Mouse (Mus musculus): ENCODE measurements around the gene St6gal1.

- no peak for TF ChIP-seq POLR2A (IDR thresholded peaks at IDR 0.05; ENCODE audit: insufficient read length, low read depth)
- no peak for TF ChIP-seq MAX (IDR thresholded peaks at IDR 0.05; ENCODE audit: low read depth)
- no peak for TF ChIP-seq REST (IDR thresholded peaks at IDR 0.05; ENCODE audit: insufficient read depth, insufficient read length)
- no peak for TF ChIP-seq POLR2AphosphoS2 (IDR thresholded peaks at IDR 0.05; ENCODE audit: insufficient read length, low read depth)
- no peak for TF ChIP-seq SRF (IDR thresholded peaks at IDR 0.05; ENCODE audit: control insufficient read depth, insufficient read length, low read depth)
- TF ChIP-seq MYOG (IDR thresholded peaks at IDR 0.05; ENCODE audit: control insufficient read depth in 1 of 3, insufficient read depth in 1 of 3, insufficient read length in 2 of 3, low read depth in 2 of 3): no peak
- TF ChIP-seq E2F4 (IDR thresholded peaks at IDR 0.05; ENCODE audit: insufficient read depth): no peak
- TF ChIP-seq TCF12 (IDR thresholded peaks at IDR 0.05; ENCODE audit: insufficient read depth, poor library complexity, severe bottlenecking): no peak
- TF ChIP-seq MYOD1 (IDR thresholded peaks at IDR 0.05; ENCODE audit: control insufficient read depth in 1 of 3, insufficient read length in 2 of 3, low read depth in 2 of 3): no peak
- TF ChIP-seq CEBPB (IDR thresholded peaks at IDR 0.05; ENCODE audit: insufficient read depth, poor library complexity, severe bottlenecking): no peak
- TF ChIP-seq USF1 (IDR thresholded peaks at IDR 0.05; ENCODE audit: low read depth): no peak
- no peak for TF ChIP-seq TCF3 (IDR thresholded peaks at IDR 0.05; ENCODE audit: insufficient read length, low read depth)
These were observed 10.7 kb downstream of the St6gal1 start for GRCm38 (mm10) chr16:23235173-23235694.
